Mouse (Mus musculus) bone marrow macrophage, adult 2 months (primary cell): ENCODE data around the gene Rnf166.

ENCODE experiments used
- CTCF ChIP-seq: IDR thresholded peaks from 2 replicates; pipeline ENCODE4 v1.5.1; 2012; ENCODE audit warnings: low read depth, mild to moderate bottlenecking, low read length, moderate library complexity
- POLR2A ChIP-seq: IDR thresholded peaks from 2 replicates; pipeline ENCODE4 v1.6.1; 2012; ENCODE audit warnings: mild to moderate bottlenecking, low read depth, low read length, borderline replicate concordance

- TF ChIP-seq CTCF (no peak), POLR2A (no peak)
Measured at GRCm38 (mm10) chr8:122451161-122451703, 24.6 kb downstream of the Rnf166 start.
